Mouse (Mus musculus): ENCODE data around the gene Ubn1. TPM values are rescaled to one million over a fixed set of nuclear protein-coding genes. Genes with fewer than 3 reads are reported as not detected.

The Ubn1 gene
- polyA plus RNA-seq, 1 experiment from 2014 or later = 21.0 TPM

- H3K9ac ChIP-seq (replicated peaks; ENCODE audit: low read length) = no peak overlapping the region
- H3K9me3 ChIP-seq (replicated peaks; ENCODE audit: control insufficient read depth, low read length) = no peaks in the 10 kb centered on the region
- H3K4me1 ChIP-seq (ENCODE audit: control insufficient read depth, insufficient read depth, low read length) = peaks cover 3% of the 10 kb centered on the region
- 75% methylated on average over 8 of the region's 8 CpGs for WGBS
- ATAC-seq (replicated peaks; ENCODE audit: insufficient number of reproducible peaks, low FRiP score, low TSS enrichment, low read depth) (no peak), DNase-seq (ENCODE audit: low spot score) (no peak)
- no peaks in the 10 kb centered on the region for H3K36me3 ChIP-seq (replicated peaks; ENCODE audit: control insufficient read depth, insufficient read depth, low read depth, low read length)
- H3K4me3 ChIP-seq (ENCODE audit: low read depth, low read length) = no peak overlapping the region
- peaks cover 32% of the 10 kb centered on the region for H3K27me3 ChIP-seq (ENCODE audit: control insufficient read depth, insufficient read depth, low read length)
- H3K4me2 ChIP-seq (ENCODE audit: low read depth, low read length) = no peak overlapping the region
- H3K27ac ChIP-seq (replicated peaks; ENCODE audit: low read depth, low read length) = no peak overlapping the region
Observed at GRCm38 (mm10) chr16:5135551-5136261, 85.8 kb downstream of the Ubn1 start.

Other genes starting within 250 kb of the Ubn1 start
- 0.28 TPM in 1 of 2 replicates, not detected in the other for gene 4930562C15Rik, start 214.6 kb upstream of the Ubn1 start, polyA plus RNA-seq (2014; fragmentation: Nextera tagmentation; extraction: Ambion mirVana)
- 26.2 and 26.4 TPM in 2 replicates for gene Ubald1, start 169.7 kb upstream of the Ubn1 start, polyA plus RNA-seq (2014; fragmentation: Nextera tagmentation; extraction: Ambion mirVana)
- 67.9 and 72.2 TPM in 2 replicates for gene Mgrn1, start 163.8 kb upstream of the Ubn1 start, polyA plus RNA-seq (2014; fragmentation: Nextera tagmentation; extraction: Ambion mirVana)
- 155 and 164 TPM in 2 replicates for gene Nudt16l1, start 111.3 kb upstream of the Ubn1 start, polyA plus RNA-seq (2014; fragmentation: Nextera tagmentation; extraction: Ambion mirVana)
- 32.4 and 39.7 TPM in 2 replicates for gene Anks3, start 85.9 kb upstream of the Ubn1 start, polyA plus RNA-seq (2014; fragmentation: Nextera tagmentation; extraction: Ambion mirVana)
- not detected in 2 replicates for gene Sept12, start 52.2 kb upstream of the Ubn1 start, polyA plus RNA-seq (2014; fragmentation: Nextera tagmentation; extraction: Ambion mirVana)
- gene Smim22, start 42.8 kb upstream of the Ubn1 start, polyA plus RNA-seq (2014; fragmentation: Nextera tagmentation; extraction: Ambion mirVana) = 1.5 and 2.2 TPM in 2 replicates
- gene Rogdi, start 36.5 kb upstream of the Ubn1 start, polyA plus RNA-seq (2014; fragmentation: Nextera tagmentation; extraction: Ambion mirVana) = 56.5 and 60.2 TPM in 2 replicates
- 131 and 140 TPM in 2 replicates for gene Glyr1, start 194 bp upstream of the Ubn1 start, polyA plus RNA-seq (2014; fragmentation: Nextera tagmentation; extraction: Ambion mirVana)
- 1.6 and 2.0 TPM in 2 replicates for gene Ppl, start 82.4 kb downstream of the Ubn1 start, polyA plus RNA-seq (2014; fragmentation: Nextera tagmentation; extraction: Ambion mirVana)
- 0.07 and 0.08 TPM in 2 replicates for gene Sec14l5, start 97.1 kb downstream of the Ubn1 start, polyA plus RNA-seq (2014; fragmentation: Nextera tagmentation; extraction: Ambion mirVana)
- 10.7 and 13.6 TPM in 2 replicates for gene Nagpa, start 154.0 kb downstream of the Ubn1 start, polyA plus RNA-seq (2014; fragmentation: Nextera tagmentation; extraction: Ambion mirVana)
- 2.0 and 3.1 TPM in 2 replicates for gene AU021092, start 172.2 kb downstream of the Ubn1 start, polyA plus RNA-seq (2014; fragmentation: Nextera tagmentation; extraction: Ambion mirVana)
- 22.6 and 26.1 TPM in 2 replicates for gene Alg1, start 183.6 kb downstream of the Ubn1 start, polyA plus RNA-seq (2014; fragmentation: Nextera tagmentation; extraction: Ambion mirVana)
- 13.3 and 15.6 TPM in 2 replicates for gene Eef2kmt, start 205.9 kb downstream of the Ubn1 start, polyA plus RNA-seq (2014; fragmentation: Nextera tagmentation; extraction: Ambion mirVana)